Mouse (Mus musculus): ENCODE results near the gene Atp9a. TPM values are rescaled to one million over a fixed set of nuclear protein-coding genes. Genes with fewer than 3 reads are reported as not detected.

The Atp9a gene
- total RNA-seq, 2 experiments from 2014 or later: 339 to 358 TPM

- H3K27ac ChIP-seq: no peak overlapping the region
- H3K4me3 ChIP-seq: no peak overlapping the region
- no peak for TF ChIP-seq CTCF (conservative IDR thresholded peaks at IDR 0.05)
- no peak for DNase-seq (ENCODE audit: low spot score in 2 of 2)
Measured at GRCm38 (mm10) chr2:168643524-168644177, 98.6 kb downstream of the Atp9a start.

- H3K4me3 ChIP-seq: no peak overlapping the region
- H3K27ac ChIP-seq: no peak overlapping the region
- no peak for TF ChIP-seq CTCF (conservative IDR thresholded peaks at IDR 0.05)
- DNase-seq (ENCODE audit: low spot score in 2 of 2): no peak
Measured at GRCm38 (mm10) chr2:168642187-168642586, 100.0 kb downstream of the Atp9a start.

GRCm38 (mm10) chr2:168640460-168640859, 101.7 kb downstream of the Atp9a start:
- H3K4me3 ChIP-seq: no peak overlapping the region
- TF ChIP-seq CTCF (conservative IDR thresholded peaks at IDR 0.05): no peak
- DNase-seq (ENCODE audit: low spot score in 2 of 2): no peak
- H3K27ac ChIP-seq: no peak overlapping the region

GRCm38 (mm10) chr2:168634881-168635280, 107.3 kb downstream of the Atp9a start:
- no peak for TF ChIP-seq CTCF (conservative IDR thresholded peaks at IDR 0.05)
- no peak for DNase-seq (ENCODE audit: low spot score in 2 of 2)
- Histone ChIP-seq H3K27ac (no peak overlapping the region), H3K4me3 (no peak overlapping the region)

GRCm38 (mm10) chr2:168633301-168633816, 108.8 kb downstream of the Atp9a start:
- TF ChIP-seq CTCF (conservative IDR thresholded peaks at IDR 0.05): no peak
- Histone ChIP-seq H3K4me3 (no peak overlapping the region), H3K27ac (no peak overlapping the region)
- no peak for DNase-seq (ENCODE audit: low spot score in 2 of 2)

DNA sequence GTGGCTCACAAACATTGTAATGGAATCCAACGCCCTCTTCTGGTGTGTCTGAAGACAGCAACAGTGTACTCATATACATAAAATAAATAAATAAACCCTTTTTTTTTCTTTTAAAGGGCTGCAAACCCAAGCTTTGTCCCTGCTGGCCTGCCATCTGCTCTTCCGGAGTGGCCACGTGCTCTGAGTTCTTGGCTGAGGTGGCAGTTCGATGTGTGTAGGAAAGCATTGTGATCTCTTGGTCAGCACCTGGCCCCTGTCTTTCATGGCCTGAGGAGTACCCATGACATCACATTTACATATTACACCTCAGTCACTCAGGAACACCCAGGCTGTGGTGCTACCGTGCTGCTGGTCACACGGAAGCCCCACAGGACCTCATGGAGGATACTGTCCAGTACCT, 109.7 kb downstream of the Atp9a start:
- Histone ChIP-seq H3K27ac (no peak overlapping the region), H3K4me3 (no peak overlapping the region)
- no peak for DNase-seq (ENCODE audit: low spot score in 2 of 2)
- 0 out of 2 replicates have a peak, but pooled peaks have one; percentile 25 for TF ChIP-seq CTCF (conservative IDR thresholded peaks at IDR 0.05)

- peak; percentile 98 for TF ChIP-seq CTCF (conservative IDR thresholded peaks at IDR 0.05)
- Histone ChIP-seq H3K27ac (no peak overlapping the region), H3K4me3 (no peak overlapping the region)
- DNase-seq (ENCODE audit: low spot score in 2 of 2): peak; percentile 67 to 88
Measured at GRCm38 (mm10) chr2:168628787-168629186, 113.4 kb downstream of the Atp9a start.

GRCm38 (mm10) chr2:168627829-168628770, 114.1 kb downstream of the Atp9a start:
- no peak for TF ChIP-seq CTCF (conservative IDR thresholded peaks at IDR 0.05)
- Histone ChIP-seq H3K4me3 (no peak overlapping the region), H3K27ac (no peak overlapping the region)
- DNase-seq (ENCODE audit: low spot score in 2 of 2): no peak

DNA sequence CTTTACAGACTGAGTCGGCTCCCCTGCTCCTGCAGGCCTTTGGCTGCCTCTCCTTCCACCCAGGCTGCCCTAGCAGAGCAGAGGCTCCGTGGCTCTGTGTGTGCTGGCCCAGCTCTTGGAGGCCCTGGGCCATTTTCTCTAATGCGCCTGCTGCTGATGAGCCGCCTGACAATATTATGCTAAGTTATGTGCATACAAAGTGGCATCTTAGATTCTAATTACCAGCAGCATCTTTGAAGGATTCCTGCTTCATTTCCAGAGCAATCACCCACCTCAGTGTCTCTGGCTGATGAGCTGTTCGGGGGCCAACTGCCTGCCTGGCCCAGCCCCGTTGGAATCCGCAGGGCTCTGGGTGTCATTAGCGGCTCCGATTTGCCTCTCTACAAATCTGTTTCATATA, 115.8 kb downstream of the Atp9a start:
- TF ChIP-seq CTCF (conservative IDR thresholded peaks at IDR 0.05): no peak
- no peak for DNase-seq (ENCODE audit: low spot score in 2 of 2)
- no peak overlapping the region for H3K4me3 ChIP-seq
- no peak overlapping the region for H3K27ac ChIP-seq

- TF ChIP-seq CTCF (conservative IDR thresholded peaks at IDR 0.05): no peak
- H3K27ac ChIP-seq: no peak overlapping the region
- H3K4me3 ChIP-seq: no peak overlapping the region
- DNase-seq (ENCODE audit: low spot score in 2 of 2): no peak
Measured at GRCm38 (mm10) chr2:168625091-168625490, 117.1 kb downstream of the Atp9a start.

- no peak for TF ChIP-seq CTCF (conservative IDR thresholded peaks at IDR 0.05)
- DNase-seq (ENCODE audit: low spot score in 2 of 2): no peak
- Histone ChIP-seq H3K4me3 (no peak overlapping the region), H3K27ac (no peak overlapping the region)
Measured at GRCm38 (mm10) chr2:168621111-168621802, 121.0 kb downstream of the Atp9a start.

GRCm38 (mm10) chr2:168618205-168618717, 123.9 kb downstream of the Atp9a start:
- DNase-seq (ENCODE audit: low spot score in 2 of 2): no peak
- no peak overlapping the region for H3K27ac ChIP-seq
- no peak for TF ChIP-seq CTCF (conservative IDR thresholded peaks at IDR 0.05)
- no peak overlapping the region for H3K4me3 ChIP-seq
